Mouse (Mus musculus) intestine, embryonic 15.5 days (tissue): ENCODE measurements around the gene Abcb8. TPM values are rescaled to one million over a fixed set of nuclear protein-coding genes. Genes with fewer than 3 reads are reported as not detected.

ENCODE experiments used
- ATAC-seq: fragments of 200-750 bp; cut with Nextera tagmentation; 2 replicates; pipeline ENCODE4 v1.8.0; 2017; ENCODE audit warnings: moderate TSS enrichment, moderate library complexity
- H3K27ac ChIP-seq: fragments of 300-500 bp; sonication (generic); 2 replicates; pipeline ENCODE4 v1.5.1; 2015; ENCODE audit warnings: mild to moderate bottlenecking, inconsistent platforms
- H3K27me3 ChIP-seq: fragments of 300-500 bp; sonication (generic); replicated peaks from 2 replicates; pipeline ENCODE4 v1.6.1; 2015; ENCODE audit warnings: inconsistent platforms
- H3K36me3 ChIP-seq: fragments of 300-500 bp; sonication (generic); 2 replicates; pipeline ENCODE4 v1.6.1; 2015; ENCODE audit warnings: inconsistent platforms
- H3K4me1 ChIP-seq: fragments of 300-500 bp; sonication (generic); replicated peaks from 2 replicates; pipeline ENCODE4 v1.6.1; 2015; ENCODE audit warnings: inconsistent platforms
- H3K4me2 ChIP-seq: fragments of 300-500 bp; sonication (generic); replicated peaks from 2 replicates; pipeline ENCODE4 v1.6.1; 2015; ENCODE audit warnings: mild to moderate bottlenecking, inconsistent platforms
- H3K4me3 ChIP-seq: fragments of 300-500 bp; sonication (generic); replicated peaks from 2 replicates; pipeline ENCODE4 v1.5.1; 2015; ENCODE audit warnings: inconsistent platforms
- H3K9ac ChIP-seq: fragments of 300-500 bp; sonication (generic); 2 replicates; pipeline ENCODE4 v1.6.1; 2015; ENCODE audit warnings: inconsistent platforms
- H3K9me3 ChIP-seq: fragments of 300-500 bp; sonication (generic); 2 replicates; pipeline ENCODE4 v1.6.1; 2016; ENCODE audit warnings: inconsistent platforms
- WGBS: fragments of 180-500 bp; shearing (Covaris S2); methylation state at CpG from one replicate; pipeline ENCODE4 v1.1.7; 2015; 5-methylcytosine and 5-hydroxymethylcytosine counted together
- polyA plus RNA-seq: library from polyadenylated mRNA; unstranded; fragments of >200 nt; fragmentation: Nextera tagmentation; extraction: Ambion mirVana; gene quantifications from 2 replicates; pipeline ENCODE4 v1.2.1, GENCODE M21; 2015

Gene Abcb8
- polyA plus RNA-seq, 1 experiment from 2014 or later, result 66.2 TPM

DNA sequence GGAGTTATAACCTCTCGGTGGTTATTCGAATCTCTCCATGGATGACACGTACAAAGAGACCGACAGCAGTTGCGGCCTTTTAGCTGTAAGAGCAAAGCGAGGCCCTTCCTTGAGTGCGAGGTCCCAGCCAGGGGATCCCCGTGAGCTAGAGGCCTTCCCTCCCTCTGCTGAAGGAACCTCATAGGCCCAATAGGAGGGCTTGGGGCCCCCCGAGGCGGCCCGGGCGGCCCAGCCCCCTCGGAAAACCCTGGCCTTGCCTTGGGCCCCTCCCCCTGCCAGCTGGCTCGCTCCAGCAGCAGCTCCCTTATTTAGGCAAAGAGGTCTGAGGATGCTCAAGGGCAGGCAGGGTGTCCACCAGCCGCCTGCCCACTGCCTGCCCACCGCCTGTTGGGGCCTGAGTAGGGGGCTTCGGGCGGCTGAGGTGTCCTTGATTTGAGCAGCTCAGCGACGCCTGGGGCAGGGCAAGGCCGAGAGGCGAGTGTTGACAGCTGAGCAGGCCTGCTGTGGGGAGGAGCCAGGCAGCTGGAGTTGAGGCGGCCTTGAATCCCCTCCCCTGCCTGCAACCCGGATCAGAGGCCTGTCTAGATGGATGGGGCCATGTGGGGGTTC lies 41.1 kb upstream of the Abcb8 start:
- Histone ChIP-seq H3K27ac (peak overlapping the region; percentile 95), H3K4me1 (peaks cover 55% of the 10 kb centered on the region), H3K27me3 (no peaks in the 10 kb centered on the region), H3K4me2 (peak overlapping the region; percentile 97), H3K36me3 (no peaks in the 10 kb centered on the region), H3K4me3 (peak overlapping the region; percentile 74), H3K9ac (peak overlapping the region; percentile 67), H3K9me3 (no peaks in the 10 kb centered on the region)
- WGBS, result under 1% methylated on average over 24 of the region's 24 CpGs
- peak; percentile 70 for ATAC-seq

DNA sequence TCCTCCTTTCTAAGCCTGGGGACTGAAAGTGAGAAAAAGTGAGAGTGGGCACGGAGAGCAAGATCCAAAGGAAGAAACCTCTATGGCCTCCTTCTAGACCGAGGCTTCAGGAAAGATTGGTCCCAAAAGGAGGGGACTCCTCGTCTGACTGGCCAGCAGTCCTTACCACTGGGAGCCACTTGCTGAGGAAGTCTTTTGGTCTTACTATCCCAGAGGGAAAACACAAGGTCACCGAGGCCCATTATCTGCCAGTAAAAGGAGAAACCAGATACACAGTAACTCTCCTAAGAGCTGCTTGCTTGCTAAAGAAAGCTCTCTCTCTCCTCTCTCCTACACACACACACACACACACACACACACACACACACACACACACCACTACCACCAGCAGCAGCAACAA lies 40.1 kb upstream of the Abcb8 start:
- H3K27ac ChIP-seq, result peak overlapping the region; percentile 95
- no peak for ATAC-seq
- WGBS, result 41% methylated on average over 4 of the region's 4 CpGs
- 0 out of 2 replicates have a peak overlapping the region, but pooled peaks have one; percentile 67 for H3K9ac ChIP-seq
- H3K9me3 ChIP-seq, result no peaks in the 10 kb centered on the region
- H3K27me3 ChIP-seq, result no peaks in the 10 kb centered on the region
- H3K4me2 ChIP-seq, result peak overlapping the region; percentile 97
- no peak overlapping the region for H3K4me3 ChIP-seq
- H3K4me1 ChIP-seq, result peaks cover 46% of the 10 kb centered on the region
- H3K36me3 ChIP-seq, result no peaks in the 10 kb centered on the region

DNA sequence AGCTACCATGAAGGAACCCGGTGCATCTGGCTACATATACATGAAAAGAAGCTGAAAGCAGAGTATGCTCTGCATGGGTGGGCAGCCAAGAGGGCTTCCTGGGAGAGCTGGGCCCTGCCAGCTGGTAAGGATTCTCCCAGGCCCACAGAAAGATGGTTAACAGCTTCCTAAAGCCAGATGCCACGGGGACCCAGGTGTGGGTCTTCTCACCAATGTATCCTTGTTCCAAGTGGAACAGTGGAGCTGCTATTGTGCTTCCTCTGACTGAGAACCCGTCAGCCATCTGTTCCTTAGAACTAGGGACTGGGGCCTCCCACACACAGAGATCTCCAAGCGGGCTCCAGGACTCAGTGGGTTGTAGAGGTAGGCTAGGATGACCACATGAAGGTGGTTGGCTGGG lies 36.7 kb upstream of the Abcb8 start:
- no peak overlapping the region for H3K9ac ChIP-seq
- WGBS, result 51% methylated on average over 4 of the region's 4 CpGs
- H3K4me3 ChIP-seq, result no peak overlapping the region
- H3K27me3 ChIP-seq, result no peaks in the 10 kb centered on the region
- H3K27ac ChIP-seq, result no peak overlapping the region
- no peak overlapping the region for H3K4me2 ChIP-seq
- no peak for ATAC-seq
- no peaks in the 10 kb centered on the region for H3K36me3 ChIP-seq
- H3K4me1 ChIP-seq, result peaks cover 26% of the 10 kb centered on the region
- no peaks in the 10 kb centered on the region for H3K9me3 ChIP-seq

DNA sequence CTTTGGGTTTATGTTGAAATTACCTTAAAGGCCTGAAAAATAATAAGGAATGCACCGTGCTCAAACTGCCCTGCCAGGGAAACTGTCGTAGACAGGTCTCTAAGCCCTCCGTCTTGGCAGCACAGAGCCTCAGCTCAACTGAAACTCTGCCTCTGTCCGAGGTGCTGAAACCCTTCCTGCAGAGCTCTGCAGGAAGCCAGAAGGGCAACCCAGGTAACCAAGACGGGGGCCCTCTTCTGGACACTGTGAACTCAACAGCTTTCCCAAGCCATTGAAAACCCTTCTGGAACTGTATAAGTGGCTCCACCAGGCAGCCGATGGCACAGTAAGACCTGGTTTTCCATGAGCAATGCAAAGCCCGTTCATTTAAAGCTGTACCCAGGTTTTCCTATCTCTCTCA lies 36.0 kb upstream of the Abcb8 start:
- H3K4me1 ChIP-seq, result peaks cover 20% of the 10 kb centered on the region; the same call in 1 of the 2 replicates
- H3K4me2 ChIP-seq, result no peak overlapping the region
- ATAC-seq, result peak; percentile 52
- no peaks in the 10 kb centered on the region for H3K36me3 ChIP-seq
- no peaks in the 10 kb centered on the region for H3K9me3 ChIP-seq
- H3K27ac ChIP-seq, result no peak overlapping the region
- no peaks in the 10 kb centered on the region for H3K27me3 ChIP-seq
- WGBS, result 8% methylated on average over 7 of the region's 7 CpGs
- H3K4me3 ChIP-seq, result no peak overlapping the region
- no peak overlapping the region for H3K9ac ChIP-seq

DNA sequence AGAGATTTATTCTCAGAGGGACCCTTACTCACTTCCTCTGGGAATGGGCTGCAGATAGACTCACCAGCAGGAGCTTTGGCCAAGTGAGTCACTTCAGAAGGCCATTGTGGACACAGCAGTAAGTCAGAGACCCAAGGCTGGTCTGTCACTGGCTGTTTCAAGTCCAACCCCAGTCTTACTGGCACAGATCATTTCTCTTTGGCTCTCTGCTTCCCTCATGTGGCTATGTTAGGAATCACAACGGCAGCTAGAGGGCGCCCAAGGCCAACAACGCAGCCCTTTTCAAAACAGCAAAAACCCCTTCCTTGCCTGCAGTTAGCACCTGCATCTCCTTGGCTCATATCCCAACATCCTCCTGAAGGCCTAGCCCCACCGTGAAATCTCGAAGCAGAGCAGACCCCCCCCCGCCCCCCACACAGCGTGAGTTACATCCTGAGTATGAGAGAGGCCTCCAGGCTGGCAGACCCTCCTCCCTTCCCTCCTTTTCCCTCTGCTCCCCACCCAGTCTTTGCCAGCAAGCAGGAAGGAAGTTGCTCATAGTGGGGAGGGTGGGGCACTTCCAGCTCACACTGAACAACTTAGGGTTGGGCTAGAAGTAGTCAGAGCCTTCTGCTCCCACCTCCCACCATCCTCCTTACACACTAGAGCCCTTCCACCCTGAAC lies 32.5 kb upstream of the Abcb8 start:
- under 1% methylated on average over 7 of the region's 7 CpGs for WGBS
- Histone ChIP-seq H3K27ac (no peak overlapping the region), H3K27me3 (no peaks in the 10 kb centered on the region), H3K36me3 (no peaks in the 10 kb centered on the region), H3K4me3 (no peak overlapping the region), H3K4me2 (no peak overlapping the region), H3K4me1 (0 out of 2 replicates have a peak, but pooled peaks cover 5% of the 10 kb centered on the region), H3K9ac (no peak overlapping the region), H3K9me3 (no peaks in the 10 kb centered on the region)
- ATAC-seq, result peak; percentile 76

DNA sequence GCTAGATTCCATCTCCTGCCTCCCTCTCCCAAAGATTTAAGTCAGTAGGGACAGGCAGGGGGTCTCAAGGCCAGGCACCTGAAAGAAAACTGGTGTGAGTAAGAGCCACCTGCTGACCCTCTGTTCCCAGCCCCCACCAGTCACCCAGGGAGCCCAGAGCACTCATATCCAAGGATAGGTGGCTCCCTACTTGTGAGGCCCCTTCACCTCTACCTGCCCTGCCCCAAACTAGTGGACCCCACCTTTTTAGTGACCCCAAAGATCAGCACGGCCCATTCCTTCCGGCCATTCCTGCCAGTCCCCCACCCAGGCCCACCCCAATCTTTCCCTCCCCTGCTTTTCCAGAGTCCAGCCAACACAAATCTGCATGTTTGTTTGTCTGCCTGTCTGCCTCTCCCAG lies 30.0 kb upstream of the Abcb8 start:
- Histone ChIP-seq H3K9ac (no peak overlapping the region), H3K4me2 (no peak overlapping the region), H3K9me3 (no peaks in the 10 kb centered on the region), H3K27me3 (no peaks in the 10 kb centered on the region), H3K4me3 (no peak overlapping the region), H3K36me3 (no peaks in the 10 kb centered on the region), H3K4me1 (0 out of 2 replicates have a peak, but pooled peaks cover 5% of the 10 kb centered on the region), H3K27ac (no peak overlapping the region)
- 65% methylated on average over 2 of the region's 2 CpGs for WGBS
- no peak for ATAC-seq

DNA sequence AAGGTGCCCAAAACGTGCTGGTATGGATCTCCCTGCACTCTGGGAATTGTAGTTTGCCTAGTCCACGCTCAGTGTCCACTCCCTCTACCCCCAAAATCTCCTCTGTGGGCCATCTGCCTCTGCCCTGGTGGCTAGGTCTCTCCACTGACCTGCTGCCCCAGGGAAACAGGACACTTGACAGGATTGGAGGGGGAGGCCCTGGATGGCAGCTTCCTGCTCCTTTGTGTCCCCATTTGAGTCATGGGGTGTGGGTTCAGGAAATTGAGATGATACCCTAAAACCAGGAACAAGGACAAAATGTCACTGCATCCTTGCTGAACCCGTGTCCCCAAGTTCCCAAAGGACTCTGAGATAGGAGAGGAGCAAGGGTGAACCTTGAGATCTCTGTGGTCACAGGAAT lies 29.4 kb upstream of the Abcb8 start:
- 0 out of 2 replicates have a peak, but pooled peaks cover 5% of the 10 kb centered on the region for H3K4me1 ChIP-seq
- ATAC-seq, result no peak
- WGBS, result 68% methylated on average over 3 of the region's 3 CpGs
- H3K27me3 ChIP-seq, result no peaks in the 10 kb centered on the region
- H3K9me3 ChIP-seq, result no peaks in the 10 kb centered on the region
- H3K27ac ChIP-seq, result no peak overlapping the region
- H3K4me2 ChIP-seq, result no peak overlapping the region
- H3K36me3 ChIP-seq, result no peaks in the 10 kb centered on the region
- H3K4me3 ChIP-seq, result no peak overlapping the region
- no peak overlapping the region for H3K9ac ChIP-seq

DNA sequence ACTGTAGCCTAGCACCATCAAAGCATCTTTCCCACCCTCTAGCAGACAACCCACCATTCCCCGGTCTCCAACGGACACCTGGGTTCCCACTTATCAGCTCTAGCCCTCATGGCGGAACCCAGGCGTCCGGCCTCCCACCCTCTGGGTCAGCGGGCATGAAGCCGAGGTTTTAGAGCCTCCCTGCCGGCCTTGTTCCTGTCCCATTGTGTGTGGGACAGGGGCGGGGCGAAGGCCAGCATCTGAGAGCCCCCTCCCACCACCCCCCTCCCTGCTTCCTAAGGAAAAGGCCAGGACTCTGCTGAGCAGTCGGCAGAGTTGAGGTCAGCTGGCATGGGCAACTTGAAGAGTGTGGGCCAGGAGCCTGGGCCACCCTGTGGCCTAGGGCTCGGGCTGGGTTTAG lies 29.0 kb upstream of the Abcb8 start, which contains the start of gene Nos3:
Gene Nos3, plus strand, starts transcription at position 303 of the 400 bp plus-strand sequence.
- WGBS, result 64% methylated on average over 12 of the region's 12 CpGs
- Histone ChIP-seq H3K27ac (no peak within 1 kb of the TSS), H3K4me3 (peak within 1 kb of the TSS; percentile 10; the same call in 1 of the 2 replicates), H3K36me3 (no peaks in the 10 kb centered on the region), H3K4me1 (0 out of 2 replicates have a peak, but pooled peaks cover 5% of the 10 kb centered on the region), H3K27me3 (no peaks in the 10 kb centered on the region), H3K9ac (no peak within 1 kb of the TSS), H3K4me2 (0 out of 2 replicates have a peak within 1 kb of the TSS, but pooled peaks have one; percentile 5), H3K9me3 (no peaks in the 10 kb centered on the region)
- no peak for ATAC-seq

DNA sequence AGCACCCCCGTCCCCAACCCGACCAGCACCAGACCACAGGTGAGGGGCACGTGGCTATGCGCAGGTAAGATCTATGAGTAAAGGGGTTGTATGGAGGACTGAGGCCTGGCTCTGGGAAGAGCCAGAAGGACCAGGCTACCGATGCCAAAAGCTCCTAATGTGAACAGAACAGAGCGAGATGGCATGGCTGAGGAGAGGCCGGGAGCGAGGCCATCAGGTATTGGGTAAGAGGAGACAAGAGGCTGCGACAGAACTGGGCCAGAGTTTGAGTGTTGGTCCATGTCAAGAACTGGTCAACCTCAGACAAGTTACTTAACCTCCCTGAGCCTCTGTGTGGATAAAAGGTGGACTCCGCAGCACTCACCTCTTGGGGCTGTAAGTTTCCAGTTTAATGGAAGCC lies 28.5 kb upstream of the Abcb8 start:
- Histone ChIP-seq H3K9ac (no peak overlapping the region), H3K36me3 (no peaks in the 10 kb centered on the region), H3K4me1 (0 out of 2 replicates have a peak, but pooled peaks cover 5% of the 10 kb centered on the region), H3K4me3 (no peak overlapping the region), H3K4me2 (no peak overlapping the region), H3K27ac (no peak overlapping the region), H3K27me3 (no peaks in the 10 kb centered on the region), H3K9me3 (no peaks in the 10 kb centered on the region)
- ATAC-seq, result no peak
- WGBS, result 80% methylated on average over 10 of the region's 10 CpGs

DNA sequence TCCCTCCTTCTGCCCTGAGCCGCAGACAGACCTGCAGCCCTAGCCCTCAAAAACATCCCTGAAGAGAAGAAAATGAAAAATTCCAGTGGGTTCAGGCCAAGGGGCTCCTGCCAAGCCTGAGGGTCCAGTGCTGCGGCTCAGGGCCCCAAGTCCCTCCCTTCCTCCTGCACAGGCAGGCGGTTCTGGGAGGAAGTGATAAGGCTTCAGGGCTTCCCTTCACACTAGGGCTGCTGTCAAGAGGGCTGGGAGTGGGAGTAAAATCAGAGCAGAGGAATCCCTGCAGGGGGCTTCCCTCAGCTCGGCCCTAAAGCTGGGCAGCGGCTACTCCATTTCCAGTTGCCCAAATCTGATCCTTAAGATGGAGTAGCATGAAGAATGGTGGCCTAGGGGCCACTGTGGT lies 27.9 kb upstream of the Abcb8 start:
- Histone ChIP-seq H3K27me3 (no peaks in the 10 kb centered on the region), H3K9ac (no peak overlapping the region), H3K4me1 (0 out of 2 replicates have a peak, but pooled peaks cover 5% of the 10 kb centered on the region), H3K27ac (no peak overlapping the region), H3K36me3 (no peaks in the 10 kb centered on the region), H3K9me3 (no peaks in the 10 kb centered on the region), H3K4me2 (0 out of 2 replicates have a peak overlapping the region, but pooled peaks have one; percentile 5), H3K4me3 (peak overlapping the region; percentile 10; the same call in 1 of the 2 replicates)
- no peak for ATAC-seq
- 41% methylated on average over 5 of the region's 5 CpGs for WGBS

DNA sequence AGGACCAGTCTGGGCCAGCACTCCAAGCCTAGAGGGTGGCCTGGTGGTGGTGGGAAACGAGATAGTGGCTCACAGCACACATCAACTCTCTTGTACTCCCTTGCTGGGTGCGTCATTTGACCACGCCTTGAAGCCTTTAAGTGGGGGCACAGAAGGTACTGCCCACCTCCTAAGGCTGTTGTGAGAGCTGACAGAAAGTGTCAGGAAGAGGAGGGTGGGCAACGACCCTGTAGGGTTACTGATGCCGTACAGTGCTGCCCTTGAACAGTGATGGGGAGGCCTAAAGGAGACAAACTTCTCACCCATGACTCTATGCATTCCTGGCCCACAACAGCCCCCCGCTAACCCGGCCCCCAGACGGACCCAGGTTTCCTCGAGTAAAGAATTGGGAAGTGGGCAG lies 27.0 kb upstream of the Abcb8 start:
- H3K4me3 ChIP-seq, result no peak overlapping the region
- no peak overlapping the region for H3K4me2 ChIP-seq
- ATAC-seq, result no peak
- no peak overlapping the region for H3K27ac ChIP-seq
- H3K36me3 ChIP-seq, result no peaks in the 10 kb centered on the region
- no peaks in the 10 kb centered on the region for H3K4me1 ChIP-seq
- WGBS, result 82% methylated on average over 9 of the region's 9 CpGs
- H3K27me3 ChIP-seq, result no peaks in the 10 kb centered on the region
- no peak overlapping the region for H3K9ac ChIP-seq
- no peaks in the 10 kb centered on the region for H3K9me3 ChIP-seq

DNA sequence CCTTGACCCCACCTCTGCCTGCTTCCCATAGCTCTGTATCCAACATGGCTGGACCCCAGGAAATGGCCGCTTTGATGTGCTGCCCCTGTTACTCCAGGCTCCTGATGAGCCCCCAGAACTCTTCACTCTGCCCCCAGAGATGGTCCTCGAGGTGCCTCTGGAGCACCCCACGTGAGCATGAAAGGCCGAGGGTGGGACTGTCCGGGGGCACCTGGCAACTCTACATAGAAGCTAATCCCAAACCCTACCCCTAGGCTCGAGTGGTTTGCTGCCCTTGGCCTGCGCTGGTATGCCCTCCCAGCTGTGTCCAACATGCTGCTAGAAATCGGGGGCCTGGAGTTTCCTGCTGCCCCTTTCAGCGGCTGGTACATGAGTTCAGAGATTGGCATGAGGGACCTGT lies 23.7 kb upstream of the Abcb8 start:
- Histone ChIP-seq H3K36me3 (no peaks in the 10 kb centered on the region), H3K9me3 (no peaks in the 10 kb centered on the region), H3K4me2 (no peak overlapping the region), H3K27ac (no peak overlapping the region), H3K4me3 (no peak overlapping the region), H3K27me3 (no peaks in the 10 kb centered on the region), H3K9ac (no peak overlapping the region), H3K4me1 (peaks cover 3% of the 10 kb centered on the region; the same call in 1 of the 2 replicates)
- 85% methylated on average over 9 of the region's 9 CpGs for WGBS
- ATAC-seq, result no peak
